8 mouse cellular contexts compared by ENCODE assay signal in genomic region chr6:113471297-113471936, GRCm38 (mm10). TPM values are rescaled to one million over a fixed set of nuclear protein-coding genes. Genes with fewer than 3 reads are reported as not detected.
DNase-seq lines count a peak whose midpoint lies in the region; TF ChIP-seq lines count a peak whose summit lies in the region.

Il17rc (plus strand) TSS chr6:113471427.

- peak within 1 kb of the TSS; percentile 36; the same call in 1 of the 2 replicates for H3K27ac ChIP-seq in kidney, adult 2 months (ENCODE audit: insufficient read depth, low read depth, low read length)

- no peak for TF ChIP-seq CTCF in kidney, adult 2 months (conservative IDR thresholded peaks at IDR 0.05; ENCODE audit: insufficient read depth, insufficient read length, low read depth, low read length)
- TF ChIP-seq CTCF in lung, adult 2 months (IDR thresholded peaks at IDR 0.05; ENCODE audit: insufficient read depth, low read length): no peak

- peak within 1 kb of the TSS; percentile 37 for H3K4me3 ChIP-seq in kidney, adult 2 months (ENCODE audit: insufficient read depth, low read depth, low read length)
- H3K4me3 ChIP-seq in lung, adult 2 months (replicated peaks; ENCODE audit: extremely low read depth, low read depth, low read length): peak within 1 kb of the TSS; percentile 26

- no peaks in the 10 kb centered on the region for H3K27me3 ChIP-seq in kidney, adult 2 months (replicated peaks; ENCODE audit: control insufficient read depth, insufficient read depth, low read length)

- 10% methylated on average over 12 of the region's 12 CpGs for WGBS in kidney, adult 2 months
- 15% methylated on average over 12 of the region's 12 CpGs for WGBS in lung, adult 2 months

- TF ChIP-seq POLR2A in kidney, adult 2 months (IDR thresholded peaks at IDR 0.05; ENCODE audit: low read depth, low read length): no peak
- TF ChIP-seq POLR2A in lung, adult 2 months (IDR thresholded peaks at IDR 0.05; ENCODE audit: borderline replicate concordance, extremely low read depth, low read depth, low read length): peak; percentile 88

- DNase-seq in cerebellum, adult 9-10 months: peak; percentile 31
- no peak for DNase-seq in cerebellum, postnatal 36 days
- peak; percentile 80 for DNase-seq in adrenal gland, postnatal 14 days
- peak; percentile 69 for DNase-seq in heart, adult 8-10 months (ENCODE audit: low spot score)
- peak; percentile 89 for DNase-seq in kidney, adult 2 months
- peak; percentile 70 for DNase-seq in lung, adult 2 months
- DNase-seq in B cell, adult 2 months: no peak
- no peak for DNase-seq in left cerebral cortex, adult 11 months (ENCODE audit: low spot score)

- H3K36me3 ChIP-seq in kidney, adult 2 months (ENCODE audit: control insufficient read depth, insufficient read depth, low read length): no peaks in the 10 kb centered on the region

- peaks cover 5% of the 10 kb centered on the region; the same call in 1 of the 2 replicates for H3K4me1 ChIP-seq in kidney, adult 2 months (ENCODE audit: control insufficient read depth, insufficient read depth, low read length)
- peaks cover 12% of the 10 kb centered on the region for H3K4me1 ChIP-seq in lung, adult 2 months (ENCODE audit: control insufficient read depth, insufficient read depth, low read length)

RNA-seq across cellular contexts. Expression of gene Il17rc, which starts in this region (rescaled TPM):
- 18.2 and 19.3 TPM in 2 replicates for total RNA-seq in adrenal gland, postnatal 14 days (2021)
- total RNA-seq in heart, adult 8-10 months (2022): 1 to 10 TPM; 5.6 to 9.9 (median 7.5) TPM
- polyA plus RNA-seq in kidney, adult 2 months (2012; rRNA removed): 37.6 and 41.8 TPM in 2 replicates
- polyA plus RNA-seq in lung, adult 2 months (2012; rRNA removed): 75.5 and 100.0 TPM in 2 replicates

Comparison
In these comparisons a context has a peak if more than half of its experiments do, and no peak if none do; other contexts are left out.
1. DNase-seq: peak in cerebellum, adult 9-10 months (single experiment), adrenal gland, postnatal 14 days (single experiment), heart, adult 8-10 months (single experiment), kidney, adult 2 months (single experiment) and lung, adult 2 months (single experiment); none in cerebellum, postnatal 36 days (0 of 2), B cell, adult 2 months (0 of 2) and left cerebral cortex, adult 11 months (single experiment).